Comparison of ENCODE assay signal across 9 mouse cellular contexts in genomic region chr11:69062194-69062760, GRCm38 (mm10). TPM values are rescaled to one million over a fixed set of nuclear protein-coding genes. Genes with fewer than 3 reads are reported as not detected.
DNase-seq lines count a peak whose midpoint lies in the region; ATAC-seq lines count a peak whose summit lies in the region.
"Had no signal": no experiment of that assay in that cellular context is flagged by ENCODE, and none has a peak within 500 bp of the region (broad histone marks: within the 10 kb centered on the region; RNA-seq: fewer than 3 reads in every experiment).

No protein-coding gene starts in this region.

- intact Hi-C loops in gastrocnemius, postnatal 36 days (cut with DNase I), result loop anchor here (1.0 kb wide), 1 partner anchor 21 kb away; no protein-coding TSS in a partner anchor

- no peaks in the 10 kb centered on the region for H3K9me3 ChIP-seq in intestine, embryonic 16.5 days (ENCODE audit: control insufficient read depth, low read length)
- H3K9me3 ChIP-seq in limb, embryonic 11.5 days (ENCODE audit: control insufficient read depth, low read length), result no peaks in the 10 kb centered on the region
- no peaks in the 10 kb centered on the region for H3K9me3 ChIP-seq in midbrain, embryonic 14.5 days (ENCODE audit: control insufficient read depth, low read length)

- H3K36me3 ChIP-seq in intestine, embryonic 16.5 days (ENCODE audit: control insufficient read depth, insufficient read depth, low read length), result no peaks in the 10 kb centered on the region
- H3K36me3 ChIP-seq in limb, embryonic 11.5 days (ENCODE audit: control insufficient read depth, insufficient read depth, low read length), result no peaks in the 10 kb centered on the region
- H3K36me3 ChIP-seq in midbrain, embryonic 14.5 days (ENCODE audit: control insufficient read depth, insufficient read depth, low read length), result no peaks in the 10 kb centered on the region

- DNase-seq in cerebellum, adult 11 months, result peak; percentile 74
- DNase-seq in cerebellum, postnatal 25 days, result peak; percentile 76 to 88
- peak; percentile 60 to 70 for DNase-seq in gastrocnemius, postnatal 36 days
- DNase-seq in limb, embryonic 11.5 days (ENCODE audit: low spot score), result peak; percentile 85
- DNase-seq in midbrain, embryonic 14.5 days, result peak; percentile 85
- peak; percentile 80 to 90 for DNase-seq in spleen, postnatal 4 days (ENCODE audit: low spot score in 2 of 2)

- H3K4me3 ChIP-seq in intestine, embryonic 16.5 days (ENCODE audit: low read length), result peak overlapping the region; percentile 80
- peak overlapping the region; percentile 28 for H3K4me3 ChIP-seq in limb, embryonic 11.5 days (ENCODE audit: low read depth, low read length)
- peak overlapping the region; percentile 91 for H3K4me3 ChIP-seq in midbrain, embryonic 14.5 days (replicated peaks; ENCODE audit: low read depth, low read length)

- peak overlapping the region; percentile 77 for H3K27ac ChIP-seq in intestine, embryonic 16.5 days (ENCODE audit: low read length)
- H3K27ac ChIP-seq in limb, embryonic 11.5 days (replicated peaks; ENCODE audit: low read depth, low read length), result no peak overlapping the region
- peak overlapping the region; percentile 14; the same call in 1 of the 2 replicates for H3K27ac ChIP-seq in midbrain, embryonic 14.5 days (replicated peaks; ENCODE audit: low read depth, low read length)

- peaks cover 38% of the 10 kb centered on the region for H3K4me1 ChIP-seq in intestine, embryonic 16.5 days (ENCODE audit: control insufficient read depth, insufficient read depth, low read length)
- H3K4me1 ChIP-seq in limb, embryonic 11.5 days (ENCODE audit: control insufficient read depth, insufficient read depth, low read length), result peaks cover 33% of the 10 kb centered on the region
- peaks cover 39% of the 10 kb centered on the region for H3K4me1 ChIP-seq in midbrain, embryonic 14.5 days (ENCODE audit: control insufficient read depth, insufficient read depth, low read length)

- WGBS in intestine, embryonic 16.5 days, result 2% methylated on average over 17 of the region's 17 CpGs
- WGBS in limb, embryonic 11.5 days, result under 1% methylated on average over 17 of the region's 17 CpGs
- 1% methylated on average over 17 of the region's 17 CpGs for WGBS in midbrain, embryonic 14.5 days

- H3K4me2 ChIP-seq in intestine, embryonic 16.5 days (ENCODE audit: low read depth, low read length), result peak overlapping the region; percentile 56
- H3K4me2 ChIP-seq in limb, embryonic 11.5 days (ENCODE audit: low read depth, severe bottlenecking), result peak overlapping the region; percentile 96; the same call in 1 of the 2 replicates
- peak overlapping the region; percentile 94 for H3K4me2 ChIP-seq in midbrain, embryonic 14.5 days (ENCODE audit: low read length)

- peak overlapping the region; percentile 37; the same call in 1 of the 2 replicates for H3K9ac ChIP-seq in intestine, embryonic 16.5 days (ENCODE audit: low read depth, low read length)
- no peak overlapping the region for H3K9ac ChIP-seq in limb, embryonic 11.5 days (ENCODE audit: low read length)
- no peak overlapping the region for H3K9ac ChIP-seq in midbrain, embryonic 14.5 days (replicated peaks; ENCODE audit: low read length)

- H3K27me3 ChIP-seq in intestine, embryonic 16.5 days (replicated peaks; ENCODE audit: control insufficient read depth, insufficient read depth, low read length), result no peaks in the 10 kb centered on the region
- H3K27me3 ChIP-seq in limb, embryonic 11.5 days (ENCODE audit: control insufficient read depth, insufficient read depth, low read length), result no peaks in the 10 kb centered on the region
- H3K27me3 ChIP-seq in midbrain, embryonic 14.5 days (ENCODE audit: control insufficient read depth, insufficient read depth, low read length), result no peaks in the 10 kb centered on the region
- H3K27me3 ChIP-seq: Patski had no signal

- ATAC-seq in cerebellum, adult (ENCODE audit: insufficient number of reproducible peaks, low FRiP score, low TSS enrichment), result no peak
- ATAC-seq in intestine, embryonic 16.5 days, result no peak
- ATAC-seq in limb, embryonic 11.5 days (ENCODE audit: insufficient number of reproducible peaks, low FRiP score, low TSS enrichment, low read depth), result no peak
- ATAC-seq in midbrain, embryonic 14.5 days (ENCODE audit: low FRiP score, low TSS enrichment), result no peak
- ATAC-seq: Patski had no signal

RNA-seq across cellular contexts. Expression of gene Borcs6, which starts 2.8 kb away (rescaled TPM):
- 10 to 100 TPM; 17.4 to 18.8 TPM for total RNA-seq in gastrocnemius, postnatal 36 days (2021)
- 8.0 and 8.6 TPM in 2 replicates for polyA plus RNA-seq in intestine, embryonic 16.5 days (2015; fragmentation: Nextera tagmentation; extraction: Ambion mirVana)
- 6.2 and 7.0 TPM in 2 replicates for polyA plus RNA-seq in limb, embryonic 11.5 days (2014; fragmentation: Nextera tagmentation; extraction: Ambion mirVana)
- 17.3 and 20.1 TPM in 2 replicates for polyA plus RNA-seq in midbrain, embryonic 14.5 days (2014; fragmentation: Nextera tagmentation; extraction: Ambion mirVana)

RNA-seq across cellular contexts. Expression of gene Tmem107, which starts 8.3 kb away (rescaled TPM):
- total RNA-seq in gastrocnemius, postnatal 36 days (2021), result 1 to 10 TPM; 3.4 TPM
- 38.6 and 44.8 TPM in 2 replicates for polyA plus RNA-seq in intestine, embryonic 16.5 days (2015; fragmentation: Nextera tagmentation; extraction: Ambion mirVana)
- polyA plus RNA-seq in limb, embryonic 11.5 days (2014; fragmentation: Nextera tagmentation; extraction: Ambion mirVana), result 34.6 and 36.7 TPM in 2 replicates
- 28.0 and 36.5 TPM in 2 replicates for polyA plus RNA-seq in midbrain, embryonic 14.5 days (2014; fragmentation: Nextera tagmentation; extraction: Ambion mirVana)

RNA-seq across cellular contexts. Expression of gene Aurkb, which starts 16.8 kb away (rescaled TPM):
- total RNA-seq in gastrocnemius, postnatal 36 days (2021), result 1 to 10 TPM in 1 of 2 experiments, under 1 TPM in 1; 0.51 to 1.1 TPM
- polyA plus RNA-seq in intestine, embryonic 16.5 days (2015; fragmentation: Nextera tagmentation; extraction: Ambion mirVana), result 114 and 139 TPM in 2 replicates
- 171 and 178 TPM in 2 replicates for polyA plus RNA-seq in limb, embryonic 11.5 days (2014; fragmentation: Nextera tagmentation; extraction: Ambion mirVana)
- polyA plus RNA-seq in midbrain, embryonic 14.5 days (2014; fragmentation: Nextera tagmentation; extraction: Ambion mirVana), result 14.6 and 29.6 TPM in 2 replicates

RNA-seq across cellular contexts. Expression of gene Vamp2, which starts 26.0 kb away (rescaled TPM):
- total RNA-seq in gastrocnemius, postnatal 36 days (2021), result 10 to 100 TPM; 26.7 to 38.1 TPM
- 65.8 TPM in 2 replicates for polyA plus RNA-seq in intestine, embryonic 16.5 days (2015; fragmentation: Nextera tagmentation; extraction: Ambion mirVana)
- polyA plus RNA-seq in limb, embryonic 11.5 days (2014; fragmentation: Nextera tagmentation; extraction: Ambion mirVana), result 64.2 and 73.3 TPM in 2 replicates
- 258 and 260 TPM in 2 replicates for polyA plus RNA-seq in midbrain, embryonic 14.5 days (2014; fragmentation: Nextera tagmentation; extraction: Ambion mirVana)

RNA-seq across cellular contexts. Expression of gene Per1, which starts 32.7 kb away (rescaled TPM):
- 10 to 100 TPM; 60.9 to 89.0 TPM for total RNA-seq in gastrocnemius, postnatal 36 days (2021)
- polyA plus RNA-seq in intestine, embryonic 16.5 days (2015; fragmentation: Nextera tagmentation; extraction: Ambion mirVana), result 13.6 and 13.7 TPM in 2 replicates
- 8.0 and 9.1 TPM in 2 replicates for polyA plus RNA-seq in limb, embryonic 11.5 days (2014; fragmentation: Nextera tagmentation; extraction: Ambion mirVana)
- polyA plus RNA-seq in midbrain, embryonic 14.5 days (2014; fragmentation: Nextera tagmentation; extraction: Ambion mirVana), result 9.3 and 13.1 TPM in 2 replicates

Comparison
In these comparisons a context has a peak if more than half of its experiments do, and no peak if none do; other contexts are left out.
1. H3K4me3 ChIP-seq: peak in every context shown above with its lines; median percentile 91 in midbrain, embryonic 14.5 days; 80 in intestine, embryonic 16.5 days; 28 in limb, embryonic 11.5 days.